Mouse (Mus musculus) liver, embryonic 13.5 days (tissue): ENCODE data around the gene A930017K11Rik. TPM values are rescaled to one million over a fixed set of nuclear protein-coding genes. Genes with fewer than 3 reads are reported as not detected.

ENCODE experiments used
- ATAC-seq: fragments of 200-750 bp; cut with Nextera tagmentation; 2 replicates; pipeline ENCODE4 v1.8.0; 2017; ENCODE audit warnings: low read depth, mild to moderate bottlenecking, moderate number of reproducible peaks, moderate library complexity
- DNase-seq: peaks from one replicate; pipeline ENCODE4 v3.0.0; 2022
- H3K27ac ChIP-seq: fragments of 300-500 bp; sonication (generic); 2 replicates; pipeline ENCODE4 v1.5.1; 2015; ENCODE audit warnings: moderate library complexity, mild to moderate bottlenecking, inconsistent platforms
- H3K27me3 ChIP-seq: fragments of 300-500 bp; sonication (generic); 2 replicates; pipeline ENCODE4 v1.6.1; 2015; ENCODE audit warnings: mild to moderate bottlenecking, inconsistent platforms
- H3K36me3 ChIP-seq: fragments of 300-500 bp; sonication (generic); 2 replicates; pipeline ENCODE4 v1.6.1; 2015; ENCODE audit warnings: mild to moderate bottlenecking, inconsistent platforms
- H3K4me1 ChIP-seq: fragments of 300-500 bp; sonication (generic); replicated peaks from 2 replicates; pipeline ENCODE4 v1.6.1; 2015; ENCODE audit warnings: inconsistent platforms
- H3K4me2 ChIP-seq: fragments of 300-500 bp; sonication (generic); 2 replicates; pipeline ENCODE4 v1.6.1; 2015; ENCODE audit warnings: inconsistent platforms, mild to moderate bottlenecking, moderate library complexity
- H3K4me3 ChIP-seq: fragments of 300-500 bp; sonication (generic); replicated peaks from 2 replicates; pipeline ENCODE4 v1.5.1; 2015; ENCODE audit warnings: mild to moderate bottlenecking, inconsistent platforms
- H3K9ac ChIP-seq: fragments of 300-500 bp; sonication (generic); 2 replicates; pipeline ENCODE4 v1.6.1; 2015; ENCODE audit warnings: mild to moderate bottlenecking, inconsistent platforms
- H3K9me3 ChIP-seq: fragments of 300-500 bp; sonication (generic); replicated peaks from 2 replicates; pipeline ENCODE4 v1.6.1; 2016; ENCODE audit warnings: inconsistent platforms
- WGBS: fragments of 180-500 bp; shearing (Covaris S2); methylation state at CpG from one replicate; pipeline ENCODE4 v1.1.7; 2015; ENCODE audit not compliant: insufficient replicate concordance; 5-methylcytosine and 5-hydroxymethylcytosine counted together
- polyA plus RNA-seq: library from polyadenylated mRNA; unstranded; fragments of >200 nt; fragmentation: Nextera tagmentation; extraction: Ambion mirVana; gene quantifications from 2 replicates; pipeline ENCODE4 v1.2.1, GENCODE M21; 2015

Gene A930017K11Rik
- polyA plus RNA-seq, 1 experiment from 2014 or later = 0.24 TPM

DNA sequence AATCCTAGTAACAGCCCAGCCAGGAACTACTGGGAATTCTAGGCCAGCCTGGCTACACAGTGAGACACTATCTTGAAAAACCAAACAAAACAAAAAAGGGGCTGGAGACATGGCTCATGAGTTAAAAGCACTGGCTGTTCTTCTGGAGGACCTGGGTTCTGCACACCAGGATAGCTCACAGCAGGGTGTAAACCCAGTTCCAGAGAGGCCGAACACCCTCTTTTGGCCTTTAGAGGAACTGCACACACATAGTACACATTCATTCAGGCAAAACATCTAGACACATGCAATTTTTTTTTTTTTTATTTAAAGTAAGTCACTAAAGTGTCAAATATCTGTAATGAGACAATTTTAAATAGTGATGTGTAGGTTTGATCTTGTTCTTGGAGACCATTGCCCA is 52.2 kb downstream of the A930017K11Rik start:
- Histone ChIP-seq H3K36me3 (peaks cover 10% of the 10 kb centered on the region), H3K4me3 (no peak overlapping the region), H3K27me3 (no peaks in the 10 kb centered on the region), H3K4me2 (no peak overlapping the region), H3K9me3 (no peaks in the 10 kb centered on the region), H3K9ac (no peak overlapping the region), H3K27ac (no peak overlapping the region), H3K4me1 (peaks cover 14% of the 10 kb centered on the region)
- WGBS = 87% methylated on average over 1 of the region's 1 CpGs
- no peak for ATAC-seq
- DNase-seq = no peak

Other genes with a start within 250 kb of the A930017K11Rik start
- 0.25 and 0.51 TPM in 2 replicates for gene Gng13, start 235.4 kb downstream of the A930017K11Rik start, polyA plus RNA-seq
- gene Chtf18, start 225.1 kb downstream of the A930017K11Rik start, polyA plus RNA-seq = 24.8 and 25.4 TPM in 2 replicates
- 7.6 and 8.4 TPM in 2 replicates for gene Rpusd1, start 224.9 kb downstream of the A930017K11Rik start, polyA plus RNA-seq
- gene Mslnl, start 216.5 kb downstream of the A930017K11Rik start, polyA plus RNA-seq = not detected in 2 replicates
- gene Msln, start 198.2 kb downstream of the A930017K11Rik start, polyA plus RNA-seq = 0.81 and 1.2 TPM in 2 replicates
- 16.4 and 17.5 TPM in 2 replicates for gene Narfl, start 178.8 kb downstream of the A930017K11Rik start, polyA plus RNA-seq
- gene Haghl, start 166.9 kb downstream of the A930017K11Rik start, polyA plus RNA-seq = 6.8 and 7.3 TPM in 2 replicates
- gene Ccdc78, start 166.0 kb downstream of the A930017K11Rik start, polyA plus RNA-seq = 0.05 and 0.07 TPM in 2 replicates
- gene Fam173a, start 159.7 kb downstream of the A930017K11Rik start, polyA plus RNA-seq = 54.5 and 61.8 TPM in 2 replicates
- 0.46 TPM in 1 of 2 replicates, not detected in the other for gene AC134908.4, start 156.9 kb downstream of the A930017K11Rik start, polyA plus RNA-seq
- gene Metrn, start 155.4 kb downstream of the A930017K11Rik start, polyA plus RNA-seq = 21.2 and 23.8 TPM in 2 replicates
- 0.05 and 0.32 TPM in 2 replicates for gene Fbxl16, start 143.5 kb downstream of the A930017K11Rik start, polyA plus RNA-seq
- 11.9 and 14.2 TPM in 2 replicates for gene Wdr24, start 128.9 kb downstream of the A930017K11Rik start, polyA plus RNA-seq
- 21.7 and 26.9 TPM in 2 replicates for gene Jmjd8, start 123.7 kb downstream of the A930017K11Rik start, polyA plus RNA-seq
- 130 TPM in 2 replicates for gene Stub1, start 119.2 kb downstream of the A930017K11Rik start, polyA plus RNA-seq
- 0.20 and 0.30 TPM in 2 replicates for gene Rhbdl1, start 115.3 kb downstream of the A930017K11Rik start, polyA plus RNA-seq
- gene Gm20683, start 110.8 kb downstream of the A930017K11Rik start, polyA plus RNA-seq = 0.28 and 0.57 TPM in 2 replicates
- gene Rhot2, start 107.7 kb downstream of the A930017K11Rik start, polyA plus RNA-seq = 12.8 and 13.5 TPM in 2 replicates
- gene Wdr90, start 91.1 kb downstream of the A930017K11Rik start, polyA plus RNA-seq = 10.2 and 12.5 TPM in 2 replicates
- gene Mcrip2, start 83.8 kb downstream of the A930017K11Rik start, polyA plus RNA-seq = 62.1 and 66.2 TPM in 2 replicates
- gene Mettl26, start 77.5 kb downstream of the A930017K11Rik start, polyA plus RNA-seq = 43.9 and 46.9 TPM in 2 replicates
- 0.65 and 1.00 TPM in 2 replicates for gene Wfikkn1, start 71.7 kb downstream of the A930017K11Rik start, polyA plus RNA-seq
- gene Rab40c, start 32.8 kb downstream of the A930017K11Rik start, polyA plus RNA-seq = 6.5 and 7.0 TPM in 2 replicates
- 126 and 152 TPM in 2 replicates for gene Pigq, start 7.6 kb downstream of the A930017K11Rik start, polyA plus RNA-seq
- 5.1 and 7.2 TPM in 2 replicates for gene Nhlrc4, start 7.6 kb downstream of the A930017K11Rik start, polyA plus RNA-seq
- gene Capn15, start 33.2 kb upstream of the A930017K11Rik start, polyA plus RNA-seq = 11.1 and 12.3 TPM in 2 replicates
- 1.8 and 1.9 TPM in 2 replicates for gene Rab11fip3, start 117.0 kb upstream of the A930017K11Rik start, polyA plus RNA-seq
- gene Decr2, start 137.8 kb upstream of the A930017K11Rik start, polyA plus RNA-seq = 11.1 and 13.8 TPM in 2 replicates
- gene Nme4, start 143.0 kb upstream of the A930017K11Rik start, polyA plus RNA-seq = 56.2 and 58.8 TPM in 2 replicates
- gene Tmem8, start 160.7 kb upstream of the A930017K11Rik start, polyA plus RNA-seq = 1.3 and 1.7 TPM in 2 replicates
- 148 and 156 TPM in 2 replicates for gene Mrpl28, start 170.9 kb upstream of the A930017K11Rik start, polyA plus RNA-seq
- 2.9 and 3.7 TPM in 2 replicates for gene Axin1, start 186.1 kb upstream of the A930017K11Rik start, polyA plus RNA-seq
- gene Pdia2, start 246.5 kb upstream of the A930017K11Rik start, polyA plus RNA-seq = 72.7 and 75.6 TPM in 2 replicates